Mouse (Mus musculus): Measurements from ENCODE around the gene Osgin1.

Osgin1 gene

GRCm38 (mm10) chr8:119446211-119446989 lies 12.5 kb downstream of the Osgin1 start, which contains the start of gene Necab2:
Gene Necab2, plus strand, starts transcription at chr8:119446719.
- peak; percentile 92 for DNase-seq

- DNase-seq = no peak
Measured at GRCm38 (mm10) chr8:119446990-119447780, 13.3 kb downstream of the Osgin1 start.

GRCm38 (mm10) chr8:119447781-119448170 lies 13.9 kb downstream of the Osgin1 start:
- no peak for DNase-seq

DNA sequence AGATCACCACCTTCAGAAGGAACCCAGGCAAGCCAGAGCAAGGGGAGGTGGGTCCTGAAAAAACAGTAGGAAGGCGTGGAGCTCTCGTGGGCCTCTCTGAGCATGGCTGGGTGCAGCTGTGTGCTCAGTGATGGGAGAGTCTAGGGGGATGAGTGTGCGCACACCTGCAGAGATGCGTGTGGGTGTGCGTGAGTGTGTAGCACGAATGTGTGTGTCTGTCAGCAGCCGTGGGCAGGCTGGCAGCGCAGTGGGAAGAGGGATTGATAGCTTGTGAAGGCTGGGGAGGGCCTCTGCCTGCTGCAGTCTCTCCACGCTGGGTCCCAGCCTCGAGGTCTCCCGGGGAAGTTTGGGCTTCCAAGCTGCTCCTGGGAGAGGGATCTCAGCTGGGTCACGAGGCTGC lies 15.7 kb downstream of the Osgin1 start:
- no peak for DNase-seq

DNA sequence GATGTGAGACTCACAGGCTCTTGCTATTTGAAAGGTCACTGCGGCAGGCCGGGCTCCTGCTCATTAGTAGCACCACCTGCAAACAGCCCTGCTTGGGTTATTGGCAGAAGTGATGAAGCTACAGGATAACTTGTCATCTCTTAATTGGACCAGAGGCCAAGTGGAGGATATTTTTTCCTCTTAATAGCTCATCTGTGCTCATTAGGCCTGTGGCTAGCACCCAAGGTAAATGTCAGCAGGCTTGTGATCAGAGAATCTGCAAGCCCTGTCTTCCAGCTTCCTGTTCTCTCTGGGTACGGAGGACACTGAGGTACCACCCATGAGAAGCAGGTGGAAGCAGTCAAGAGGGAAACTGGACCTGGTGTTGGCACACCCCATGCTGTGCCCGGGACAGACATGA lies 17.2 kb downstream of the Osgin1 start:
- DNase-seq = no peak

DNA sequence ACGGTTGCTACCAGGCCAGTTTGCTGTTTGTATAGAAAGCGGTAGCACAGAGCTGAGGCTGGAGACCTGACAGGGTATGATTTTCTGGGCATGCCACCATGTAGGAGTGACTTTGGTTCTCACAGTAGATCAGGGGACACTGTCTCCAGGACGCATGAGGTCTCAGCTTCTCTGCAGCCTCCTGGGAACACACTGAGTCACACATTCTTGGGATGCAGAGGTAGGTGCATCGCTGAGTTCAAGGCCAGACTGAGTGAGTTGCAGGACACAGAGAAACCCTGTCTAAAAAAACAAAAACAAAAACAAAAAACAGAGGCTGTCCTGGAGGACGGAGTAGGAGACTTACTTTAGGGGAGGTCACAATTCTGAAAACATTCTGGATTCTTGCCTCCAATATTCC lies 19.0 kb downstream of the Osgin1 start:
- no peak for DNase-seq

DNA sequence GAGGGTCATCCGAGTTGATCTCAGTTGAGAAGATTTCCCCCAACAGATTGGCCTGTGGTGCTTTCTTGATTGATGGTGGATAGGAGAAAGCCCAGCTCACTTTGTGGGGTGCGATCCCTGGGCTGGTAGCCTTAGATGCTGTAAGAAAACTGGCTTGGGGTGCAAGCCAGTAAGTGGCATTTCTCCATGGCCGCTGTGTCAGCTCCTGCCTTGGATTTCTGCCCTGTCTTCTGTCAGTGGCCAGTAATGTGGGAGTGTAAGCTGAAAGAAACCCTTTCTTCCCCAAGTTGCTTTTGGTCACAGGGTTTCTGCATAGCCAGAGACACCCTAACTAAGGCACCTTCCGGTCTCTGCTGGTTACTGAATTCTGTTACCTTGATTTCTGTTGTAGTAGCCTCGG lies 22.1 kb downstream of the Osgin1 start:
- no peak for DNase-seq

GRCm38 (mm10) chr8:119459724-119460123 lies 25.8 kb downstream of the Osgin1 start:
- DNase-seq = peak; percentile 49

GRCm38 (mm10) chr8:119461356-119461755 lies 27.4 kb downstream of the Osgin1 start:
- DNase-seq = peak; percentile 79

GRCm38 (mm10) chr8:119463709-119464108 lies 29.8 kb downstream of the Osgin1 start:
- peak; percentile 23 for DNase-seq

DNA sequence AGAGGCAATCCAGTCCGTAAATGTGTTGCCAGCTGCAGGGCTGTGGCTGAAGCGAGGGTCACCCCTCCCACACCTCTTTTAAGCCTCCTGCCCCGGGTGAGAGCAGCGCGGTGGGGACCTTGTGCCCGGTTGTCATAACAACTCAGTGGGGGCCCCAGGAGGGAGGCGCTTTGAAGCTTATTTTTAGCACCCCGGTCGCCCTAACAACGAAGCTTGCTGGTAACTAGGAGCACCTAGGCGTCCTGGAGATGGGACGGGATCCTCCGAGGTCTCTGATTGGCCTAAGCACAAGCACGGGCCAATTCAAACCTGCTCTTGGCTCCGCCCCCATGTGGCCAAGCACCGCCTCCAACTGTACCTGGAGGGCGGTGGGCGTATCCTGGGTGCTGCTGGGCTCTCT lies 32.2 kb downstream of the Osgin1 start:
- DNase-seq = peak; percentile 73

DNA sequence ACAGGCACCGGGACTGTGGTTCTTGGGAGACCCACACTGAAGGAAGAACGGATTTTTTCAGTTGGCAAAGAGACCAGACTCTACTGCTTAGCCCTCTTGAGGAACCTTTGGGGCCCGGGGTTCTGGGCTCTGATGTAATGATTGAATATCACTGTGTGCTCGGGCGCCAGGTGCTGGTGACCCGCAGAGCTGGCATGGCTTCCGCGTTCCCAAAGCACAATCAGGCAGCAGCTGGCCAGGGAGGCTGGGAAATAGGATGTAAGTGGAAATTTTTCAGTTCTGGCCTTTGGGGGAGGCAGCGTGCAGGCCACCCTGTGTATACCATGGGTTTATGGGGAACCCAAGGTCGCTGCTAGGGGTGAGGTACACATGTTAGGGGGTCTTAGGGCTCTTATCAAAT lies 32.9 kb downstream of the Osgin1 start:
- peak; percentile 30 for DNase-seq

DNA sequence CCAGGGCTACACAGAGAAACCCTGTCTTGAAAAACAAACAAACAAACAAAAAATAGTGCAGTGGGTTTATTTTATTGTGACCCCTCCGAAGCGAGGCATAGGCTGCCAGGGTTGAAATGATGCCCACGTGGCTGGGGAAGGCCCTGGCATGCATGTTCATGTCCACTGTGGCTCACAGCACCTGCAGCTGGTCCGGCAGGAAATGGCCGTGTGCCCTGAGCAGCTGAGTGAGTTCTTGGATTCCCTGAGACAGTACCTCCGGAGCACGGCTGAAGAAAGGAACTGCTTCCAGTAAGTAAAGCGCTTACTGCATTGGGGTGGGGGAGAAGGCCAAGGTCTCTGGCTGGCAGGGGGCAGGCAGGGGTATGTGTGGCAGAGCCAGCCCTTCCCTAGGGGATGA lies 34.2 kb downstream of the Osgin1 start:
- no peak for DNase-seq

- no peak for DNase-seq
Measured at GRCm38 (mm10) chr8:119478684-119479083, 44.8 kb downstream of the Osgin1 start.

DNA sequence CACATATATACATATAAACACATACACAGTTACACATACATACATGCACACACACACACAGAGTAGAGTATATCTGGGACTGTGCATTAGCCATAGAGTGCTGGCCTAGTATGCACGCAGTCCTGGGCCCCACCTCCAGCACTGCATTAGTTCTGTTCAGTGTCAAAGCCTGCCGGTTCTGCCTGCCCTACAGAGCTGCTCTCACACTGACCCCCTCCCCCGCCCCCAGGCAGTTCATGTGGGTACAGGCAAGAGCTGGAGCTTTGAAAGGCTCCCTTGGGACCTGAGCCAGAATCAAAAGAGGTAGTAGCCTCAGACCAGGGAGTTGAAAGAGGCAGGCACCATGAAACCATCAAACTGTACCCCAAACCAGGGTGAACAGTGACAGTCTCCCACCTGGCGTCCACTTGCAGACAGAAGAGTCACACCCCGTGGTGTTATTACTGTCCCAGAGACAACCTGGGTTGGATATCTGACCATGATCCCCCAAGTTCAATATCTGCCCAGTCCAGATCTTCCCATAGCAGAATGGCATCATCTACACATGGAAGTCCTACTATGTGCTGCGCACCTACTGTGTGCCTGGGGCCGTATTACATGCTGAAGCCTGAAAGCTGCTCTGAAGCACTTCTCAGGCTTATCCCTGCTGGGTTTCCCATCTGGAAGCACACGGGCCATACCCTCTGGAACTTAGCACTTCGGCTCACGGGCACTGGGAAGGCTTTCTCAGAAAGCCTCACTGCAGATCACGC lies 50.4 kb downstream of the Osgin1 start:
- DNase-seq = peak; percentile 34

DNA sequence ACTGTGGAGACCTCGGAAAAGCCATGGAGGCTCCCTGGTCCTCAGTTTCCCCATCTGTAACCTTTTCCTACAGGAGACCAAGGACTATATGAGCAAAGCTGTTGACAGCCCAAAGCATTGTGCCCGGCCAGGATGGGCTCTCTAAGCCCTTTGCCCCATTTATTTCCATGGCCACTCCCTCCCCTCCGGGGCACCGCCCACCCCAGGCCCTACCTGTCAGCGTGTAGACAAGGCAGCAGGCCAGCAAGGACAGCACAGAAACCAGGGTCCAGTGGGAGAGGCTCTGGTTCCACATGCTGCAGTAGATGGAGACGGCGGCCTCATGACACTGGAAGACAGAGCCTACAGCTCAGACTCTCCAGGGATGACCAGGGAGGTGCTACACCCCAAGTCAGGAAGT lies 53.2 kb downstream of the Osgin1 start:
- DNase-seq = no peak

All from retina, postnatal 1 day (tissue).